Mouse (Mus musculus): Measurements from ENCODE around the gene Irs2.

The Irs2 gene

DNA sequence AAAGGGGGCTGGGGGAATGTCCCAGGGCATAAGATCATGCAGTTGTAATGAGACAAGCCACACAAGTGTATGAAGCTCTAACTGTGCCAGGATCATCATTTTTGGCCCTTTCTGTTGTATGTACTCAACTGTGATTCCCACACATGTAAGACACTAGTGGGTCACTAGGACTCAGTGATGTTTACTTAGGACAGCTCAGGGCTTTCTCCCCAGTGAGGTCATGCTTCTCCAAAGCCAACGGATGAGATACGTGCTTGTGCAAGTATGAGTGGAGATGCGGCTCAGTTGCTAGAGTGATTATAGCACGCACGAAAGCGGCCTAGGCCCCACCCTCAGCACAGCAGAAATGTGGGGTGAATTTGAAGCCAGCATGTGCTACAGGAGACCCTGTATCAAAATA, 27.4 kb downstream of the Irs2 start:
- DNase-seq, result no peak

DNA sequence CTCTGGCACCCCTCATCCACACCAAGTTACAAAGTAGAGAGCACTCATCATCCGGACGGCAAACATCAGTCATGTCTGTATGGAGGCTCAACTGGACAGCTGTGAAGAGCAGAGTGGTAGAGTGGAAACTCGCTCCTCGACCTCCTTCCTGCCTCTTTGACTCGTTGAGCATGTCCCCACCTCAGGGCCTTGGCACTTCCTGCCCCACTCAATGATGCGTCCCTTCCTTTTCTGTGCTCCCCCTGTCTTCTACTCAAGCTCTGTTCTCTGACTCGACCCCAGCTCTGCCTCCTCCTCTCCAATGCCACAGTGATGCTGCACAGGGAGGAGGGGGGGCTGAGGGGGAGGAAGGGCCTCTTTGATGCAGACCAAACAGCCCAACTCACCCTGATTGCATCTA, 28.3 kb downstream of the Irs2 start:
- DNase-seq, result peak; percentile 44

DNA sequence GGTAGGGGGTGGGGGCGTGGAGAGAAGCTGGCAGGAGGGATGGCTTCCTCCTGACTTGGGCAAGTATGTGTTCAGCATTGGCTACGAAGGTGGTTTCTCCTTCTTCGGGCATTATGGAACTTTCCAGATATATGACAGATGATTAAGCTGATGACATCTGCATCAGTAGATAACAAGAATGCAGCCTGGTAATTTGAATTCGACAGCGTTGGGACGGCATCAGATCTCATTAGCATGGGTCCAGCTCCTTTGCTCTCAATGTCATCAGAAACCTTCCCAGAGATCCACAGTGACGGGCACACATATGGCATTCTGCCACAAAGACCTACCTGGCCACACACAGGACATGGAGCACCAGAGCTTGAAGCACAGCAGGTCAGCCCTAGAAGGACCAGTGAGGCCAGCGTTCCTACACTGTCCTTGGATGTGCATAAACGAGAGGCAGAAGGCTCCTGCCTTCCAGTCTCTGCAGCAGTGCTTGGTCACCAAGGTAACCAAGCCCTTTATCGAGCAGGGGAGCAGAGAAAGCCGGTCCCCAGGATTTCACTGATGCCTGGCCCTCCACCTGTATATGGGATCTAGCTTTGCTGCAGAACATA, 29.0 kb downstream of the Irs2 start:
- no peak for DNase-seq

DNA sequence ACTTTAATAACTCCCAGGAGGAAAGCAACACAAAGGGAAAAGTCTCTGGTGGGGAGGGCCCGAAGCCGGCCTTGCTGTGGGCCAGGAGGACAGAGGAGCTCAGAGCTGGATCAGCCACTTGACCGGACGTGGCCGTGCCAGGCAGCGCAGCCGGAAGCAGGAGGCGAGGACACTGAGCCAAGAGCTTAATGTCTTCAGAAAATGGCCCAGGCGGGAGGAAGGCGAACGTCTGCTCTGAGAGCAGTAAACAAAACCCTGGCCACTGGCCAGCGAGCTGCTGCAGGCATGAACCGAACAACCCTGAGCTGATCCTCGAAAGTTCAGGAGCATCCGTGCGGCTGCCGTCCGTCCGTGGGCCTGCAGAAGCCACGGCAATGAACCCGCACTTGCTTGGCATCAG, 29.9 kb downstream of the Irs2 start:
- no peak for DNase-seq

DNA sequence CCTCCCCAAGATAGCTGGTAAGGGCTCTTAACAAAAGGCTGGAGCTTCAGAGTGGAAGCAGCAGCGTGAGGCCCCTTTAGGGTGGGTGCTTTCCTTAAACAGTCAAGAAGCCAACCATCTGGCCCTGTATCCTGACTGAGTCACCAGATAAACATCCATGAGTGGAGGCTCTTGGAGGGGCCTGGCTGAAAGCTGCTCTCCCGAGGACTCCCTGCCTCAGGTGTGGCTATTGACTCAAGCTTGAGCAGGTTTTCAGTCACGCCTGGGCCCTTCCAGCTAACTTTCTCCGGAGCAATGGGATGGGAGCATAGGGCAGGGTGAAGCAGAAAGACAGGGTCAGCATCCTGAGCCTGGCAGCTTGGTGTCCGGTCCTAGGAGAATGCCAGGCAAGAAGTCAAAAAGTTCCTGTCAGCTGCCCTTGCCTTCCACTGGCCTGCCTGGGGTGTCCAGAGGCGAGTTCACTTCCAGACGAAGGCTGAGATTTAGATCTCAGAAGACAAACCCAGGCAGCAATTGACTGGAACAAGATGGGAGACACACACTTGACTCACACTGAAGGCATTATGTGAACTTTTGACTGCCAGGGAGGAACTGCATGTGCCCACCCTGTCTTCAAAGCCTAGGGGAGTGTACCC, 30.4 kb downstream of the Irs2 start:
- no peak for DNase-seq

DNA sequence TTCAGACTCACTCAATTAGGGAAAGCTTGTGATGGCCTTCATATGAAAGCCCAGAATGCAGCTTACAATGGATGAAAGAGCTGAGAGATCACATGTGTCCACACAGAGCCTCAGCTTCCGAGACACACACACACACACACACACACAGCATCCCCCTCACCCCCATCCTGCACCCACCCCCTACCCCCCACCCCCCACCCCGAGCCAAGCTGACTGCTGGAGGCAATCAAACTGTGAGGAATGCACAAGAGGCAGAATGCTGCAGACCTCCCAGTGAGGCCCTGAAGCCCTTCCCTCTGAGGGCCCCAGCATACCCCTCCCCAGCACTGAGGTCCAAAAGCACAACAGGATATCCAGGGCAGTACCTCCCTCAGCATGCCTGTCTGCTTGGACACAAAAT, 33.6 kb downstream of the Irs2 start:
- no peak for DNase-seq

DNA sequence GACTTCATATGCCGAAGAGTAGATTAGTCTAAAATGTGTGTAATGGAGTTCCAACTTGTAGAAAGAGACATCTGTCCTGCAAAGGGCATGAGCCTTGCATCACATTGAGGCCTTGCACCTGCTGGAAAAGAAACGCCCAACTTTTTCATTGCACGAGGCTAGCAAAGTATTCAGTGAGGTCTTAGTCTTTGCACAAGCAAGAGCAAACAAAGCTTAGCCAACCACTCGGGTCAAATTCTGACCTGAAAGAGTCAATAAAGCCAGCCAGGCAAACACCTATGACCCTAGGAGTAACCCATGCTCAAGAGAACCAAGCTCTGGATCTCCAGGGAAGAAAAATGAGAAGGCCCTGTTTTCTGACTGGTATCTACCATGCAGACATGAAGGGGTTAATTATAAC, 34.1 kb downstream of the Irs2 start:
- DNase-seq, result no peak

DNA sequence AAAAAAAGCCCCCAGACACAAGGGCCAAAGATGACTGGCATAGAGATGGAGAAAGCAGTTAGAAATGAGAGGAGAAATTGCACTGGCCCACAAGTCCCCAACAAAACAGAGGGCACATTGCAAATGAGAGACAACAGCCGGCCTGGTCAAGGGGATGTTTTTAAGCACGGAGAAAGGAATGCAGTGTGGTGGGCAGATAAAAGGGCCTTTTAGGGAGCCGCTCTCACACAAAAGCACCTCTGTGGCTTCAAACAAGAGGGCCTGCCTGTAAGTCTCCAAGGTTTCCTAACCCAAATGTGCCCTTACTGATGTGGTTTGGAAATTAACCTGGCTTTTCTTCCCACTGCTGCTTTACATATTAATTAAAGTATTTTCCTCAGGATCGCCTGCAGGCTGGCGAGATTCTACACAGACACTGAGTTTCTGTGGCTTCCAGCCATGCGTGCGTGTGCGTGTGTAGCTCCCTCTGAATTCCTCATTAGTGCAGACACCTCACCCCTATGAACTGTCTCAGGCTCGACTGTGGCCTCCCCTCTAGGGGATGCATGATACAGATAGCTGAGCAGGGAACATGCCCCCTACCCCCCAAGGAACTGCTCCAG, 35.3 kb downstream of the Irs2 start:
- DNase-seq, result no peak

DNA sequence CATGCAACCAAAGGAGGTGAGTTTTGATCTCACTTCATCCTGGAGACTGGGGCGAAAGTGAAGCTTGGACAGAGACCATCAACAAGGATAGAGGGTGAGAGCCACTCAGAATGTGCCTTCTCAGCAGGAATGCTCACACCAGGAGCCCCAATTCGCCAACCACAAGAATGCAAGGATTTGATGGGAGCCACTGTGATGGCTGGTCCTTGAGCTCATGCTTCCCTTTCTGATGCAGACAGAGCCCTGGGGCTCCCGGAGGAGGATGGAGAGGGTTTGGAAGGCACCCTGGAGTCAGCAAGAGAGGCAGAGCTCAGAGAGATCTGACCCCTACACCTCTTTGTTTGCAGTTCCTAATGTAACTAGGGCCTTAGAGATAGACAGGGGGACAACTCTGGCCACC, 36.3 kb downstream of the Irs2 start:
- no peak for DNase-seq

DNA sequence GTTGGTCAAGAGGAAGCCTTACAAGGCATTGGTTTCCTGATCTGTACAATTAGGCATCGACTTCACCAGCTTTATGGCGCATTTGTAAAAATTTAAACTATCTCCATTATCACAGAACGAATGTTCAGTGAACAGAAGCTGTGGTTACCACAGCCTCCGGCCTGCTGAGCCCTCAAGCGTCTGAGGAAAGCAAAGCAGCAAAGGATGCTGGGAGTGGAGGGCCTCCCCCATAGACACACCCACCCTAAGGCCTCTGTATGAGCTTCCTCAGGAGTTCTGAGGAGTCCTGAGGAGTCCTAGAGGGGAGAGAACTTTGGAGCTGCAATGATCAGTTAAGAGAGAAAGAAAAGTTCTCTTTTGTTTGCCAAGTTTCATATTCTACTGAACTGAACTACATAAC, 36.7 kb downstream of the Irs2 start:
- peak; percentile 42 for DNase-seq

DNA sequence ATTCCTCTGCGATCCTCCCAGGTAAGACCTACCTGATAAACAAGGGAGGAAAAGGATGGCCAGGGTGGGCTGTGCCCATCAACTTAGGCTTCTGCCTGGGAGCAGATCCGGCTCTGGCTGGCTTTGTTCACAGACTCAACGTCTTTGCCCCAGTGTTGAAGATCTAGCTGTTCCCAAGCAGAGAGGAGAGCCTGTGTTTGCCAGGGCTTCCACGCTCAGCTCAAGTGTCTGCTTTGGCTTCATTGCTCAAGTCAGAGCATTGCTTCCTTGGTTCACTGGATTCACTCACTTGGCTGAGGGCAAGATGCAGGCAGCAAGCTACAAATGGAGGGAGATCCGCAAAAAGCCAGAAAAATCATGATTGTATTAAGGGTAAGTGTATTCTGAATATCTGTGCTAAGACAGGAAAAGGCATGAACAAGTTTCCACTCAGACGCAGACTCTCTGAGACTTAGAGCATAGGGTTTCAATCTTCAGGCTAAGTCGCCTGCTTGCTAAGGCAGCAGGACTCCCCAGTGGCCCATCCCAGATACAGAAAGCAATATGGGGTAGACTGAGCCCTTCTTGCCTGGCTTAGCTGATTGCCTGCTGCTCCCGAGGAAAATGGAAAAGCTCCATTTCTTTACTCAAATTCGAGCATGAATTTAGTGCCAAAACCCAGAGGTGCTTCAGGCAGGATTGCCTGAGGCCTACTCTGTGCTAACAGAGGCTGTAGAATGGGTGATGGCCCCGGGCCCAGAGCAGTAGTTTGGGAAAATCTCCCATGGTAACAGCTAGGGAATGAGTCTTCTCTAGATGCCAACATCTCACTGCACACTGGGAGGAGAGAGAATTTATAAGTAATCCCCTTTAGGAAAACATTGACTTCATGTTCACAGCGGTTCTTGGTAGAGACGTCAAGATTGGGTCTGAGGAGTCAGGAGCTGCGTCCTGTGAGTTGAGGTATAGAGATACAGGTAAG, 37.5 kb downstream of the Irs2 start:
- DNase-seq, result no peak

DNA sequence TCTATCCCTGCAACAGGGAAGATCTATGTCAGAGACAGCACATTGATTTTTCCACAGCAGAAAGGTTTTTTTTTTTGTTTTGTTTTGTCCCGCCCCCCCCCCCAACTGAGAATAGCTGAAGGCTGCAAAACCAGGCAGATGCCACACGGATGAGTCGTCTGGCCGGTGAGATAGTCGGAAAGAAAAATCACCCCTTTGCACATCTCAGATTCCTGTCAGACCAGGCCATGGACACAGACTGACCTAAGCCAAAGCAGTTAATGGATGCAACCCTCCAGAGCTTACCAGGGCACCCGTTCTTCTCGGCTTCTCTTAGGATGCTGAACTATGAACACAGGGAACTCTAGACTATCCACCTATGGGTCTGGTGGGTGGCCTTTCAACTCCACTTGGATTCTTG, 39.6 kb downstream of the Irs2 start:
- no peak for DNase-seq

DNA sequence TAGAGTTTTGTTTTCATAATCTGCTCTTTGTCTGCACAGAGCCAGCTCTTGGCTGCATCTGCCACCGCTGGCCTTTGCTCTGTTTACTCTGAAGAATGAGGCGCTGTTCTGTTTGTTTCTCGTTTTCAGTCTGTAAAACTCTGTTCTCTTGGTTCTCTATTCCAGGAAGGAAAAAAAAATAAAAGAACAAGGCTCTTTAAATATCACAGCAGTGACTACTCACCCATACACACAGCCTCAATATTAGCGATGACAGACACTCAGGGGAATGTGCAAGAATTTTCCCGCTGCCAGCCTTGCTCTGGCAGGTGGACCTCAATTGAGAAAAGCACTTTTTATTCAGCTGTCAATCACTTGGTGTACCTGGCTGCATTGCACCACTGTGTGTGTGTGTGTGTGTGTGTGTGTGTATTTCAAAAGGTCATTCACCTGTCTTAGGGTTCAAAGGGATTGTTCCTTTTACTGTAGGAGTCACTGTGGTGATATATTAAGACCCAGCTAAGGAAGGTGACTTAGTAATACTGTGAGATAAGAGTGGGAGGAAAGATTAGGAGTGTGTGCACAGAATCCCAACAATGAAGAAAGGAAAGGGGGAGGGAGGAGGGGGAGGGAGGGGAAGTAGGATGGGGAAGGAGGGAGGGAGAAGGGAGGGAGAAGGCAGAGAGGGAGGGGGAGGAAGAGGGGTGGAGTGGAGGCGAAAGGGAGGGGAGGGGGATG, 42.7 kb downstream of the Irs2 start:
- no peak for DNase-seq

DNA sequence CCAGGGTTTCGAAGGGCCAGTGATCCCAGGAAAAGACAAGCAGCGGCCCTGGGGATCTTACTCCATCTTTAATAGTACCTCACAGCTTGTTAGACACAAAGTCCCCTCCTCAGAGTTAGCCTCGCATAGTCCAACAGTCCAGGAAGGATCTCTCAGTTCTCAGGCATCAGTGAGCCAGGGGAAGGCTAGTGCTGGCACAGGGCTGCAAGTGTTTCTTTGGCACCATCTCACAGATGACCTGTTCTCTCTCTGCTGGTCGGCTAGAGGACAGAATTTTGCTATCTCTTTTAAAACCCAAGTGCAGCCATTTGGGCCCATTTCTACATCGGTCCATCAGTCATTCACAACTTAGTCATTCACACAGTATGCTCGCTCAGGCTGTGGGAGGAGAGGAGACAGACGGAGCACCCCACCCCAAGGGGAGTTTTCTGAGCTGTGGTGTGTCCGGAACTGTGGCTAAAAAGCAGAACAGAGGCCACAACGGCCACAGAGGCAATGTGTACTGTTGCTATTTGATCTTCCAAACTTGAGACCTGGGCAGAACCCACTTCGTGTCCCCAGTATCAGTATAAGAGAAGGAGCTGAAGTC, 43.7 kb downstream of the Irs2 start:
- no peak for DNase-seq

DNA sequence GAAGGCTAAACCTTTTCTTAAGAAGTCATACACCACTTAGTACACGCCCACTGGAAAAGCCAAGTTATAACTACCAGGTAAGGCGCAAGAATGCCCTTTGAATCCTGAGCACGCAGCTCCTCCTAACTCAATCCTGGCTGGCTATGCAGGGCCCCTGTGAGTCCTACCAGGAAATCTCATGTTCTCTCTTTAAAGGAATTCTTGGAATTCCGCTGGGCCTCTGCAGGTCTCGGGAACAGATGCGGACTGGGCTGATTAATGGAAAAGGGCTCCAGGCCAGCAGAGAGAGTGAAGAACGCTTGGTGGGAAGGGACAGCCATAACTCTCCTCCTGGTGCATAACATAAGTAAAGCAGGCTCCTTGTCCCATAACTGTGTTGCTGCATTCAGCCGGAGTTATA, 46.3 kb downstream of the Irs2 start:
- DNase-seq, result no peak

DNA sequence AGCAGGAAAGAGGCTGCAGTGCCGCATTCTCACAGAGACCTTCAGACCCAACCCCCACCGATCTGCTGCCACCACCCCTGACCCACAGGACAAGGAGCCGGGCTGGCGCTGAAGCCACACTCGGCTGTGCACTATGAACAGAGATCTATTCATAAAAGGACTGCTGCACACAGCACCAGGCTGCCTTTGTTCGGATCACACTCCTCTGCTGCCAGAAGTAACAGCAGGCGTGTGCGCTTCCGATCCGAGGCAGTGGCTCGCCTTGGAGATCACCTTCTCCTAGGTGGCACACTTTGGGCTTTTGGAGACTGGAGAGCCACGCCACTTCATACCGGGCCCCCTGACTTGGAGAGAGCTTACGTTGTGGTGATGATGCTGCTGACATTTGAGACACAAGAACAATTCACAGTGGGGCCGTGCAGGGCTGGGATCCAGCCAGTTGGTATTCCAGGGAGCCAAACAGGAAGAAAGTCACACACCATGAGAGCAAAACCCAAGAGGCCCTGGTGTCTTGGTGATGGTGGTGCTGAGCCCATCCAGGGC, 47.9 kb downstream of the Irs2 start:
- no peak for DNase-seq

DNA sequence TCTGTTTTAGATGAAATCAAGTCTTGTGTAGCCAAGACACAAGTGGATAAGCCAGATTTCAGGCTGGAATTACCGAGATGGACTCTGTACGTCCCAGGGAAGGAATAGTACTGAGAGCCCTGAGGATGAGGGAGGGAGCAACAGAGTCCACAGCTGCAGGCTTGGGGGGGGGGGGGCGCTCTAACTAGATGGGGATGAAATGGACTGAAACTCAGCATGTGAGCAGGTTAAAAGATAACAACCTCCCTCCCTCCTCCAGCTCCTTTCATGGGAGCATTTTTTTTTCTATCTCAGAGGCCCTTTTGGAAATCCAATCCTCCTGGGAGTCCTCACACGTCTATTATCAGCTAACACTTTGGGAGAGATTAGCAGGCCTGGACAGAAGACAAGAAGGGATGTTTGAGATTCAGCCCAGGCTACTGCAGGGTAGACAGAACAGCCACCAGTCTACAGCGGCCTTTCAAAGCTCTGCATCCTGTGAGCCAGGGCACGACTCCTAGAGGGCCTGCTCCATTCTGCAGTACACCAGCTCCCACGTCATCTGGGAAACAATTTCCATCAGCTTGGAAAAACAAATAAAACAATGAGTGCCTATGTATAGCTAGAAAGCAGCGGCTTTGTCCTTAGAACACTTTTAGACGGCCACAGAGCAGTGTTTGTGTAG, 50.8 kb downstream of the Irs2 start:
- no peak for DNase-seq

DNA sequence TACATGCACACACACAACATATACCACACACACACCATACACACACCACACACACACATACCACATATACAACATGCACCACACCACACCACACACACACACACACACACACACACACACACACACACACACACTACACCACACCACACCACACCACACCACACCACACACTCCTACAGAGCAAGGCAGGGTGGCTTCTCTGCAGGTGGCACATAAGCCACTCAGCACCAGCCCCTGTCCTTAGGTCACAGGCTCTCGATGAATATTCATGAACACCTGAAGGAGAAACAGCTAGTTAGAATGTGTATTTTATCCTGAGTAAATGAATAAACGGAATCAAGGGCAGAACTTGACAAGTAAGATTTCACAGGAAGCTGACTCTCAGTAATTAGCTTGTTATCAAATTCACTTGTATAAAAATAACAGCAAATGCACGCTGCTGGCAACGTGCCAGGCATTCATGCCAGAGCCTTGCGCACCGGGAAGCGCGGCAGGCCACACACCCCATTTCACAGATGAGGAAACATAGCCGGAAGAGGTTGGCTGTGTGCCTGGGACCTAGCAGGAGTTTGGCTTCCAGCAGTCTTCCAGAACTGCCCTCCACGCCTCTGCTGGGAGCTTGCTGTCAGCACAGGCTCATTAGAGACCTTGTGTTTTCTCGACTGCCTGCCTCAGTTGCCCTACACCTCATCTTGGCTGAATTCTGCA, 54.8 kb downstream of the Irs2 start:
- DNase-seq, result no peak

DNA sequence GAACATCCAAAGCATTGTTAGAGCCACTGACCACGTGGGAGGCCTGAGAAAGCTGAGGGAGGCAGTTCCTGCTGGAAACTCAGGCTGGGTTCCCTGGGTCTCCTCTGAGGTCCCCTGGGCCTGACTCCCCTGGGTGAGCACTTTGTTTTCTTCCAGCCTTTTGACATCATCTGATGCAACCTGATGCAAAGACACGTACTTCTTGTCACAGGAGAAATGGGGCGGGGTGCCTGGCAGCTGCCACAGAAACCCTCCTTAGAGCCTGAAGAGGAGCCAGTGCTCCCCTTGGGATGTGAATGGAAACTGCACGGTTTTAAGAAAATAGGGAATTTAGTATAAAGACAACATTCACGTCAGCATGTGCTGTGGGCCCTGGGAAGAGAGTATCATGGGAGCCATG, 55.6 kb downstream of the Irs2 start:
- DNase-seq, result no peak

DNA sequence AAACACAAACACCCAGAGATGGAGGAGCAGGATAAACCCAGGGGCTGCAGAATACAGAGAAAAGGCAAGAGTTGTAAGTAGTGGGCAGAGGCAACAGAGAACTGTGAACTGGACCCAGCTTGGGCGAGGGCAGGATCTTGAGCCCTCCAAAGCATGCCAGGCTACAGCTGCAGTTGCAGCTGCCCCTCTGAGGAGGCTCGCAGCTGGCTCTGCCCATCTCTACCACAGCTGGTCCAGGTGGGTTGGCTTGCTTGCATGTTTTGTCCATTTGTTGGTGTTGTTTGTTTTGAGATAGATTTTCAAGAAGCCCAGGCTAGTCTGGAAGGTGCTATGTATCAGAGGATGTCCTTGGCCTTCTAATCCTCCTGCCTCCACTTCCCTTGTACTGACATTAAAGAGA, 56.0 kb downstream of the Irs2 start:
- DNase-seq, result no peak

DNA sequence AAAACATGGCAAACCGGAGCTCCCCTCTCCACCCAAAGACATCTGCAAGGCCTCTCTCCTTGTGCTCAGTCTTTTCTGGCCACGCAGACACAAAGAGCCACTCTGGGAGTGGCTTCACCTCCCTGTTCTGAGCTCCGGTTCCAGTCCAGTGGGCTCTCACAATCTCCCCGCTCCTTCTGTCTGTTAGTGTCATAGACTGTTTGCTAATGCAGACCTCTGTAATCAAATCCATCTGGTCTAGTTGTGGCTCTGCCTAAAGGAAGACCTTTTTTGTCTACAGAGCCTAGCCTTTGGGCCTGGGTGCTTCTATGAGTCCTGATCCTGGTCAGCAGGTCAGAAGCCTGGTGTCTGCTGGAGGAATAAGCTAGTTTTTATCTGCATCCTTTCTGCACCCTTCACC, 56.7 kb downstream of the Irs2 start:
- no peak for DNase-seq

All from thymus, postnatal 14 days (tissue).